Mouse (Mus musculus) forebrain, embryonic 16.5 days (tissue): Measurements from ENCODE around the gene Ccdc148. TPM values are rescaled to one million over a fixed set of nuclear protein-coding genes. Genes with fewer than 3 reads are reported as not detected.

ENCODE experiments used
- ATAC-seq: fragments of 200-750 bp; cut with Nextera tagmentation; 2 replicates; pipeline ENCODE4 v1.8.0; 2017; ENCODE audit warnings: mild to moderate bottlenecking, moderate library complexity
- H3K27ac ChIP-seq: fragments of 300-500 bp; sonication (generic); 2 replicates; pipeline ENCODE4 v1.5.1; 2014; ENCODE audit warnings: low read length, control low read depth
- H3K27me3 ChIP-seq: fragments of 300-500 bp; sonication (generic); replicated peaks from 2 replicates; pipeline ENCODE4 v1.6.1; 2014; ENCODE audit warnings: low read length; ENCODE audit not compliant: control insufficient read depth, insufficient read depth
- H3K36me3 ChIP-seq: fragments of 300-500 bp; sonication (generic); 2 replicates; pipeline ENCODE4 v1.6.1; 2014; ENCODE audit not compliant: control insufficient read depth, insufficient read depth
- H3K4me1 ChIP-seq: fragments of 300-500 bp; sonication (generic); replicated peaks from 2 replicates; pipeline ENCODE4 v1.6.1; 2014; ENCODE audit warnings: low read length; ENCODE audit not compliant: control insufficient read depth, insufficient read depth
- H3K4me2 ChIP-seq: fragments of 300-500 bp; sonication (generic); 2 replicates; pipeline ENCODE4 v1.6.1; 2014; ENCODE audit warnings: mild to moderate bottlenecking, low read length, control low read depth
- H3K4me3 ChIP-seq: fragments of 300-500 bp; sonication (generic); replicated peaks from 2 replicates; pipeline ENCODE4 v1.5.1; 2014; ENCODE audit warnings: mild to moderate bottlenecking, low read length, control low read depth
- H3K9ac ChIP-seq: fragments of 300-500 bp; sonication (generic); replicated peaks from 2 replicates; pipeline ENCODE4 v1.6.1; 2014; ENCODE audit warnings: low read depth, low read length, control low read depth
- H3K9me3 ChIP-seq: fragments of 300-500 bp; sonication (generic); 2 replicates; pipeline ENCODE4 v1.6.1; 2016; ENCODE audit warnings: low read length; ENCODE audit not compliant: control insufficient read depth
- WGBS: fragments of 180-500 bp; shearing (Covaris S2); extraction: QIAGEN DNeasy Blood & Tissue Kit; methylation state at CpG from one replicate; pipeline ENCODE4 v1.1.7; 2014; 5-methylcytosine and 5-hydroxymethylcytosine counted together
- polyA plus RNA-seq: library from polyadenylated mRNA; unstranded; fragments of >200 nt; fragmentation: Nextera tagmentation; extraction: Ambion mirVana; gene quantifications from 2 replicates; pipeline ENCODE4 v1.2.1, GENCODE M21; 2015

The Ccdc148 gene
- polyA plus RNA-seq, 1 experiment from 2014 or later, result 5.8 TPM

- Histone ChIP-seq H3K4me1 (no peaks in the 10 kb centered on the region), H3K27me3 (no peaks in the 10 kb centered on the region), H3K27ac (no peak overlapping the region), H3K9ac (no peak overlapping the region), H3K36me3 (no peaks in the 10 kb centered on the region), H3K4me3 (no peak overlapping the region), H3K9me3 (no peaks in the 10 kb centered on the region), H3K4me2 (no peak overlapping the region)
- WGBS, result 99% methylated on average over 2 of the region's 2 CpGs
- ATAC-seq, result no peak
These were observed 234.9 kb downstream of the Ccdc148 start for GRCm38 (mm10) chr2:58925551-58925950.

GRCm38 (mm10) chr2:58918351-58918750 lies 242.1 kb downstream of the Ccdc148 start:
- Histone ChIP-seq H3K4me3 (no peak overlapping the region), H3K4me1 (no peaks in the 10 kb centered on the region), H3K9ac (no peak overlapping the region), H3K27me3 (no peaks in the 10 kb centered on the region), H3K36me3 (no peaks in the 10 kb centered on the region), H3K9me3 (no peaks in the 10 kb centered on the region), H3K27ac (no peak overlapping the region), H3K4me2 (no peak overlapping the region)
- WGBS, result 60% methylated on average over 4 of the region's 4 CpGs
- ATAC-seq, result no peak

GRCm38 (mm10) chr2:58912339-58912738 lies 248.1 kb downstream of the Ccdc148 start:
- no peak overlapping the region for H3K27ac ChIP-seq
- no peak overlapping the region for H3K9ac ChIP-seq
- H3K4me3 ChIP-seq, result no peak overlapping the region
- no peak for ATAC-seq
- H3K4me1 ChIP-seq, result no peaks in the 10 kb centered on the region
- no peaks in the 10 kb centered on the region for H3K27me3 ChIP-seq
- no peaks in the 10 kb centered on the region for H3K9me3 ChIP-seq
- WGBS, result 95% methylated on average over 9 of the region's 9 CpGs
- H3K4me2 ChIP-seq, result no peak overlapping the region
- H3K36me3 ChIP-seq, result no peaks in the 10 kb centered on the region

GRCm38 (mm10) chr2:58906814-58907516 lies 253.5 kb downstream of the Ccdc148 start:
- H3K4me3 ChIP-seq, result no peak overlapping the region
- no peaks in the 10 kb centered on the region for H3K9me3 ChIP-seq
- no peaks in the 10 kb centered on the region for H3K27me3 ChIP-seq
- H3K27ac ChIP-seq, result no peak overlapping the region
- WGBS, result 71% methylated on average over 14 of the region's 14 CpGs
- no peaks in the 10 kb centered on the region for H3K4me1 ChIP-seq
- no peak for ATAC-seq
- no peak overlapping the region for H3K9ac ChIP-seq
- no peaks in the 10 kb centered on the region for H3K36me3 ChIP-seq
- no peak overlapping the region for H3K4me2 ChIP-seq

GRCm38 (mm10) chr2:58905057-58905456 lies 255.4 kb downstream of the Ccdc148 start:
- Histone ChIP-seq H3K27me3 (no peaks in the 10 kb centered on the region), H3K4me1 (no peaks in the 10 kb centered on the region), H3K36me3 (no peaks in the 10 kb centered on the region), H3K27ac (no peak overlapping the region), H3K9ac (no peak overlapping the region), H3K4me2 (no peak overlapping the region), H3K9me3 (no peaks in the 10 kb centered on the region), H3K4me3 (no peak overlapping the region)
- no peak for ATAC-seq
- 64% methylated on average over 4 of the region's 4 CpGs for WGBS

GRCm38 (mm10) chr2:58879876-58880275 lies 280.6 kb downstream of the Ccdc148 start:
- H3K9ac ChIP-seq, result no peak overlapping the region

GRCm38 (mm10) chr2:58859134-58859533 lies 301.3 kb downstream of the Ccdc148 start, which contains the start of gene Gm11099:
TSS of gene Gm11099 (plus strand) at chr2:58859434.
- H3K36me3 ChIP-seq, result no peaks in the 10 kb centered on the region
- H3K9me3 ChIP-seq, result no peaks in the 10 kb centered on the region
- WGBS, result 92% methylated on average over 5 of the region's 5 CpGs
- no peak within 1 kb of the TSS for H3K9ac ChIP-seq
- no peaks in the 10 kb centered on the region for H3K27me3 ChIP-seq
- ATAC-seq, result no peak
- H3K4me3 ChIP-seq, result no peak within 1 kb of the TSS
- H3K4me1 ChIP-seq, result no peaks in the 10 kb centered on the region
- no peak within 1 kb of the TSS for H3K27ac ChIP-seq
- no peak within 1 kb of the TSS for H3K4me2 ChIP-seq

More at GRCm38 (mm10) chr2:58879876-58880275, 280.6 kb downstream of the Ccdc148 start:
- Histone ChIP-seq H3K4me2 (no peak overlapping the region), H3K36me3 (no peaks in the 10 kb centered on the region), H3K4me3 (no peak overlapping the region), H3K27me3 (no peaks in the 10 kb centered on the region), H3K4me1 (no peaks in the 10 kb centered on the region), H3K27ac (no peak overlapping the region), H3K9me3 (no peaks in the 10 kb centered on the region)
- ATAC-seq, result no peak
- WGBS, result 36% methylated on average over 3 of the region's 3 CpGs

- no peak overlapping the region for H3K4me2 ChIP-seq
- ATAC-seq, result no peak
- WGBS, result 51% methylated on average over 10 of the region's 10 CpGs
These were observed 316.0 kb downstream of the Ccdc148 start for GRCm38 (mm10) chr2:58844499-58844898.

GRCm38 (mm10) chr2:58842443-58842842 lies 318.0 kb downstream of the Ccdc148 start:
- no peaks in the 10 kb centered on the region for H3K4me1 ChIP-seq
- H3K9ac ChIP-seq, result no peak overlapping the region
- no peaks in the 10 kb centered on the region for H3K27me3 ChIP-seq
- H3K4me3 ChIP-seq, result no peak overlapping the region
- H3K36me3 ChIP-seq, result no peaks in the 10 kb centered on the region
- no peak overlapping the region for H3K4me2 ChIP-seq
- no peak overlapping the region for H3K27ac ChIP-seq
- H3K9me3 ChIP-seq, result no peaks in the 10 kb centered on the region
- WGBS, result 89% methylated on average over 4 of the region's 4 CpGs
- ATAC-seq, result no peak

More at GRCm38 (mm10) chr2:58844499-58844898, 316.0 kb downstream of the Ccdc148 start:
- no peak overlapping the region for H3K9ac ChIP-seq
- no peaks in the 10 kb centered on the region for H3K36me3 ChIP-seq
- no peak overlapping the region for H3K27ac ChIP-seq
- no peak overlapping the region for H3K4me3 ChIP-seq
- no peaks in the 10 kb centered on the region for H3K9me3 ChIP-seq
- no peaks in the 10 kb centered on the region for H3K4me1 ChIP-seq
- H3K27me3 ChIP-seq, result no peaks in the 10 kb centered on the region
